Mouse (Mus musculus): ENCODE data around the gene Rfx4. TPM values are rescaled to one million over a fixed set of nuclear protein-coding genes. Genes with fewer than 3 reads are reported as not detected.

Rfx4 gene
- total RNA-seq, 4 experiments from 2014 or later = not detected

- no peak for DNase-seq (ENCODE audit: low spot score in 2 of 2)
Measured at GRCm38 (mm10) chr10:84811171-84811912, 55.5 kb downstream of the Rfx4 start.

DNA sequence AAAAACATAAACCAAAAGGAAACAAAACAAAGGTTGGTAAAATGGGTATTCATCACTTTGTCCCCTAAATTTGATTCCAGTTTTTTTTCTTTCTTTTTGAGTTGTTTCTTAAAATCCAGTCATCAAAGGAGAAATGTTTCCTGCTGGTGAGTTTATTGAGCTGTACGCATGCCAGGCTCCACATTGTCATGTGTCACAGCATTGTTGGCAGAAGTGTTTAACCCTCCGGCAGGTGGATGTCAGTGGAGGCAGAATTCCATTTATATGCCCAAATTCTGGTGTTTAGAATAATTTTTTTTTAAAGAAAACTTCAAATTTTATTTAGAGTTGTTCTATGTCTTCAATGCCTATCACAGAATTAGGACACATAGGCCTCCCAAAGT, 56.0 kb downstream of the Rfx4 start:
- DNase-seq (ENCODE audit: low spot score in 2 of 2) = no peak

- DNase-seq (ENCODE audit: low spot score in 2 of 2) = no peak
Measured at GRCm38 (mm10) chr10:84815676-84816436, 60.0 kb downstream of the Rfx4 start.

GRCm38 (mm10) chr10:84817086-84817869, 61.4 kb downstream of the Rfx4 start:
- no peak for DNase-seq (ENCODE audit: low spot score in 2 of 2)

GRCm38 (mm10) chr10:84819669-84820068, 63.8 kb downstream of the Rfx4 start:
- DNase-seq (ENCODE audit: low spot score in 2 of 2) = no peak

GRCm38 (mm10) chr10:84820230-84820629, 64.4 kb downstream of the Rfx4 start:
- DNase-seq (ENCODE audit: low spot score in 2 of 2) = no peak

DNA sequence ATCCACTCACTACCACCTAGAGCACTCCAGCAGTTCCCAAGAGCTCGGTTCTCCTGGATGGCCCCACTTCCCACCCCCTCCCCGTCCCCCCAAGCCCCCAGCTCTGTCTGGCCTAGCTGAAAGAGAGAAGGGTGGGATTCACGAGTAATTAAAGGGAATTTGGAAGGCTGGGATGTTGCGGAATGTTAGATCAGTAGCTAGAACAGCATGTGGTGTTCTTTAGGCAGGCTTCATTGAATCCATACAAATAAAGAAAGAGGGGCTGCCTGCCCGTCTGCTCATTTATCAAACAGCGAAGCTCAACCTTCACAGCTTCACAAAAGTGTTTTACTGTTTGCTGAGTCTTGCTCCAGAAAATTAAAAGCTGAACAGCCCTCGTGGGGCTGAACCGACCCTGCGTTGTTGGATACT, 66.9 kb downstream of the Rfx4 start:
- DNase-seq (ENCODE audit: low spot score in 2 of 2) = no peak

DNA sequence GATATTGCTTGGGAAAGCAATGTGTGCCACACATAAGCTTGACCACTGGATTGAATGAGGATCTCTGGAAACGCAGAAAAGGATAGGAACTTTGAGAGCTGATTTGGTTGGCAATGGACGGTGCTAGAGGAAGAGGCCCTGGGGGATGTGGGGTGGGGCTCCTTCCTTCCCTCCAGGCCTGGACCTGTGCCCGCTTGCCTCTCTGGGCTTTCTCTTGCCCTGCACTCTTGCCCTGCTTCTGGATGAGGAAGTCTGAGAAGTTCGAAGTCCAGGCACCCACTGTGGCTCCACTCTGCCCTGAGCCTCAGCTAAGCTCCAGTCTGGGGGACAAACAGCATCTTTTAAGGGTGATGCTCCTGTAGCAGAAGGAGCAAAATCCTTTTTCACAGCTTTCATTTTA, 67.8 kb downstream of the Rfx4 start:
- no peak for DNase-seq (ENCODE audit: low spot score in 2 of 2)

DNA sequence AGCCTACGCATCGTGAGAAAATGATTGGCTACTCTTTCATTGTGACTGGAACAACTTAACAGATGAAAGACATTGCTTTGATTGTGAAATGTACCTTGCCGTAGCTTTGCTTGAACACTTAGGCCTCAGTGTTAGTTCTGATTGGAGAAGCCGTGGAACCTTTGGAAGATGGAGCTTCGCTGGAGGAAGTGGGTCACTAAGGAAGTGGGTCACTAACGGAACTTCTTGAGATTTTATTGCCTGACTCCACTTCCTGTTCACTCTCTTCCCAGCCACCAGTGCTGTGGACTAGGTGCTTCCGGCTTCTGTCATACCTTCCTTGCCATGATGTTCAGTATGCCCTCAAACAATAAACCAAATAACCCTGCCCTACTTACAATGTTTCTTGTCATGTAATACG, 73.1 kb downstream of the Rfx4 start:
- DNase-seq (ENCODE audit: low spot score in 2 of 2) = no peak

DNA sequence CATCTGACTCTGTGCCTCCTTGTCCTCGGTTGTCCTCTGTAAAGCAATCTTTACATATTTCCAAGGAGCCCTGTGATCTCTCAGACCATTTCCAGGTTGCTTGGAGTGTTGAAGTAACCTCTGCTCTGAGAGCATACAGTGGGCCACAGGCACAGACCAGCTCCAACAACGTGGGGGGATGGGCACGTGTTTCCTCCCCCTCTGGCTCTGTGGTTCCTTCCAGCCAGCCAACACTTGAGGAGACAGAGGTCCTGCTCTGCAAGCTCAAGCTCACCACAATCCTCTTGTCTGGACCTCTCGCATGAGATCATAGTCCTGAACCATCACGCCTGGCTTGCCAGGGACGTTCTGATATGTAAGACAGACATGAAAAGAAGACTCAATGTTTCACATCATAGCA, 79.7 kb downstream of the Rfx4 start:
- DNase-seq (ENCODE audit: low spot score in 2 of 2) = no peak

DNA sequence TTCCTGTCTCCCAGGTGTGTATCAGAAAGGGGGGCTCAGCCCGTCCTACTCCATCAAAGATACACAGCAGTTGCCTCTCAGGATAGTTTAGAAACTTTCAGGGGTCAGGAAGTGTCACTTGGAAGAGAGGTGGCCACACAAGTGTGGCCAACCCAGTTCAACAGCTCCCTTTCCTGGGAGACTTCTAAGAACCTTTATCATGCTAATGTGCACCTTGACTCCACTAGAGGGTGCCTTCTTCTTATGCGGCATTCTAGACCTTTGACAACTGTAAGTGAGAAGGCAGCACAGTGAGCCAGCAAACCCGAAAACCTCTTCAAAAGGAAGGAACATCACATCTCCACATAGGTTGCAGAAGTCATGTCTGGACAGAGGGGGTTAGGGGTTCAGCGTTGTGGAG, 80.2 kb downstream of the Rfx4 start:
- no peak for DNase-seq (ENCODE audit: low spot score in 2 of 2)

- no peak for DNase-seq (ENCODE audit: low spot score in 2 of 2)
Measured at GRCm38 (mm10) chr10:84837355-84837754, 81.5 kb downstream of the Rfx4 start.

GRCm38 (mm10) chr10:84838850-84839473, 83.1 kb downstream of the Rfx4 start:
- DNase-seq (ENCODE audit: low spot score in 2 of 2) = no peak

DNA sequence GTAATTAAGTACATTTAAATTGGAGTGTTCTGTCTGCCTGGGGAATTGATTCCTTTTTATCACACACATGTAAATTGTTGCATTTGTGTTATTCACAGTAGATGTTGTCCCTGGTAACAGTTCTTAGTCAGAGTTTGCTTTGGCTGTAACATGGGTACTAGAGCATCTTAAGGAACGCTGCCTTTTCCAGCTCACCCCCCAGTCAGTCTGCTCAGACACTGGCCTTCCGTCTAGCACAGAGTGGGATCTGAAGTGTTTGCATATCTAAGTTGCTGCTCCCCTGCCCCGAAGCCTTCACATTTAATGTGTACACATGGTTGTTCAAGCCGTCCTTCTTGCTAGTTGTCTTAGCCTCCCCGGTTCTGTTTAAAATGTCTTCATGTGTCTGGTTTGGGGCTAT, 90.8 kb downstream of the Rfx4 start:
- no peak for DNase-seq (ENCODE audit: low spot score in 2 of 2)

DNA sequence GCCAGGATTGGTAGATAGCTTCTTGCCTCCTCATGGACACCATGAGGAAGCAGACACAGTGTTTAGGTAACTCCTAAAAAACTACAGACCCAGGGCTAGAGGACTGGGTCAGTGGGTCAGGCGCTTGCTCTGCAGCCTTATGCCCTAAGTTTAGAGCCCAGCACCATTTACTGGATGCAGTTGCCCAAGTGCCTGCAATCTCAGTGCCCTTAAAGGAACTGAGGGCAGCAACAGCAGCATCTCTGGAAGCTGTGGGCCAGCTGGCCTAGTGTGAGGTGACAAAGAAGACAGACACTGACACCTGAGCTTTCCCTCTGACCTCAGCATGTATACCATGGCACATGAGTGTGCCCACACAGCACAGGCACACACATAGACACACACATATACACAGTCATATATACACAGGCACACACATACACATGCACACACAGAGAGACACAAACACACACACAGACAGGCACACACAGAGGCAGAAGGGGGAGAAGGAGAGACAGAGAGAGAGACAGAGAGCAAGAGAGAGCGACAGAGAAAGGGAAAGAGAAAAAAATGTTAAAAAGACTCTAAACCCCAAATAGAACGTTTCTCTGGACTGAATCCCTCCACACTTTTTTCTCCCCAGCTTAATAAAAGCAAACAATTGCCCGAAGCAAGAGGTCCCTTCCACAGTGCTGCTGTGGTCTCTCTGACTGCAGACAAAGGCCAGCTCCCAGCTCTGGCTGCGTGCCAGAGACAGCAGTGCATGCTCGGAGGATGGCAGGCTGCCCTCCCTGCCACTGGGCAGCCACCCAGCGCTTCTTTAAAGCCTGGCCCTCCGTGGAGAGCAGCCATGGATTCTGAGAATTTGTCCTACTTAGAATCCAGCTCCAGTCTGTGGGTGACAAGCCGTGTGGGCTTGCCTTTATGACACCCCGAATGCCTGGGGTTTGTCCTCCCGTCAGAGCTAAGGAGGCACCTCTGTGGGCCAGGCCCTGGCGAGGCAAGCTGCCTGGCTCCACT, 96.4 kb downstream of the Rfx4 start:
- DNase-seq (ENCODE audit: low spot score in 2 of 2) = peak; percentile 56 to 81

GRCm38 (mm10) chr10:84854059-84854458, 98.2 kb downstream of the Rfx4 start:
- no peak for DNase-seq (ENCODE audit: low spot score in 2 of 2)

DNA sequence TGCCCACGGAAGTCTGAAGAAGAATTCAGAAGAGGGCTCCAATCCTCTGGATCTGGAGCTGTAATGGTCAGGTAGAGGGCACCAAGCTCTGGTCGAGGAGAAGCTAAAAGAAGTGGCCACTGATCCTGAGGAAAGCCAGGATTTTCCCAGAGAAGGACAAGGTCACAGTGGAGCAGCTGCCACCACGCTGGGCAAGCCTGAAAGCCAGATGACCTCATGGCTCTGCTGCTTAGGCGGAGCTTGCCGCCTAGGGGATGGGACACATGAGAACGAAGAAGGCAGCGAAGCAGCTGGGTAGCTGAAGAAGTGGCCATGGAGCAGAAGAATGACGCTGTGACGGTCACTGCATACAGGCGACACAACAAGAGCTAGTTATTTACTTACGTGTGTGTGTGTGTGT, 99.6 kb downstream of the Rfx4 start:
- DNase-seq (ENCODE audit: low spot score in 2 of 2) = no peak

DNA sequence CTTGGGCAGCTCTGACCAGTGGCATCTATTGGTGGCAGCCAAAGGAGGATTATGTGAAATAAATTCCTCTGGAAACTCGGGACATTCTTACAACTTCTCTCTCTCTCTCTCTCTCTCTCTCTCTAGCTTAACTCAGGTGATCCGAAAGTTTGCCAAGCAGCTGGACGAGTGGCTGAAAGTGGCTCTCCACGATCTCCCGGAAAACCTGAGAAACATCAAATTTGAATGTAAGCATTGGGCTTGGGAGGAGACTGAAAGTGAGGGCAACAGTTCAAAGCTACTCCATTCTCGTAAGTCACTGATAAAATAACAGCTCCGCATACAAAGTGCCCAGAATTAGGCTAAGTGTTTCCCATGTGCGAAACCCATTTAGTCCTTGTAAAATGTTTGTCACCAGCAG, 102.5 kb downstream of the Rfx4 start:
- DNase-seq (ENCODE audit: low spot score in 2 of 2) = no peak

DNA sequence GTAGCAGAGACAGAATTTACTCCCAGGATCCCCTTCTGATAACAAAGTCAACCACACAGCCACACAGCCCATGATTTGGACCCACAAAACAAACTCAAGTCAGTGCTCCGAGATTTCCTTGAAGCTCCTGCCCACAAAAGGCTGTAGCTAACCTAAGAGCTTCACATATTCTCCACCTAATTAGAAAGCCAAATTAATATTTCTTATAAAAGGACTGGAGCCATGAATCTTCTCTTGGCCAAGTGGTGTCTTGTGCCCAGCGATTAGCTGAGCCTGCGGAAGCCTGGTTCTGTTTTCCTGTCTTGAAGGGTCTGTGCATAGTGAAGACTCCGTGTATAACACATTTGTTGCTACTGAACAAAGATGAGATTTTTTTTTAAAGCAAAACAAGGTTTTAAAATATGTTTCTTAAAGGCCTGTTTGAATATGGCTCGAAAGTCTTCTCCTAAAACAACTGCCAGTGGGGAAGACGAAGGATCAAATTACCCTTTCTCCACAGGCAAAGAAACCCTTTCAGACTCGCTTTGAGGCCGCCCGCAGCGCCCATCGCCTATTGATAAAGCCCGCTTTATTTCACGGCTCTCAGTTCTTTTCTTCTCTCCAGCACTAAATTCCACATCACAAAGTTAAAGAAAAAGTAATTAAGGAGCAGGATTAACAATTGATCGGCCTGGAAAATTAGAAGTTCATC, 103.1 kb downstream of the Rfx4 start:
- no peak for DNase-seq (ENCODE audit: low spot score in 2 of 2)

Data from gastrocnemius, adult 8-10 months (tissue).